Mouse (Mus musculus) kidney, embryonic 16.5 days (tissue): ENCODE data around the gene Cactin. TPM values are rescaled to one million over a fixed set of nuclear protein-coding genes. Genes with fewer than 3 reads are reported as not detected.

ENCODE experiments used
- ATAC-seq: fragments of 200-750 bp; cut with Nextera tagmentation; 2 replicates; pipeline ENCODE4 v1.8.0; 2017; ENCODE audit warnings: moderate TSS enrichment; ENCODE audit not compliant: low FRiP score, low TSS enrichment
- H3K27ac ChIP-seq: fragments of 300-500 bp; sonication (generic); 2 replicates; pipeline ENCODE4 v1.5.1; 2014; ENCODE audit warnings: low read length
- H3K27me3 ChIP-seq: fragments of 300-500 bp; sonication (generic); 2 replicates; pipeline ENCODE4 v1.6.1; 2014; ENCODE audit warnings: low read length, control low read depth, mixed read lengths; ENCODE audit not compliant: insufficient read depth
- H3K36me3 ChIP-seq: fragments of 300-500 bp; sonication (generic); 2 replicates; pipeline ENCODE4 v1.6.1; 2014; ENCODE audit warnings: low read length, control low read depth, mixed read lengths; ENCODE audit not compliant: insufficient read depth
- H3K4me1 ChIP-seq: fragments of 300-500 bp; sonication (generic); 2 replicates; pipeline ENCODE4 v1.6.1; 2014; ENCODE audit warnings: low read length, control low read depth, mixed read lengths; ENCODE audit not compliant: insufficient read depth
- H3K4me2 ChIP-seq: fragments of 300-500 bp; sonication (generic); replicated peaks from 2 replicates; pipeline ENCODE4 v1.6.1; 2014; ENCODE audit warnings: low read depth, low read length
- H3K4me3 ChIP-seq: fragments of 300-500 bp; sonication (generic); 2 replicates; pipeline ENCODE4 v1.5.1; 2014; ENCODE audit warnings: mild to moderate bottlenecking, low read length
- H3K9ac ChIP-seq: fragments of 300-500 bp; sonication (generic); replicated peaks from 2 replicates; pipeline ENCODE4 v1.6.1; 2014; ENCODE audit warnings: low read length
- H3K9me3 ChIP-seq: fragments of 300-500 bp; sonication (generic); 2 replicates; pipeline ENCODE4 v1.6.1; 2016; ENCODE audit warnings: low read length, control low read depth
- WGBS: fragments of 180-500 bp; shearing (Covaris S2); extraction: QIAGEN DNeasy Blood & Tissue Kit; methylation state at CpG from one replicate; pipeline ENCODE4 v1.1.7; 2014; 5-methylcytosine and 5-hydroxymethylcytosine counted together
- polyA plus RNA-seq: library from polyadenylated mRNA; unstranded; fragments of >200 nt; fragmentation: Nextera tagmentation; extraction: Ambion mirVana; gene quantifications from 2 replicates; pipeline ENCODE4 v1.2.1, GENCODE M21; 2015

Gene Cactin
- polyA plus RNA-seq = 42.3 and 43.2 TPM in 2 replicates

DNA sequence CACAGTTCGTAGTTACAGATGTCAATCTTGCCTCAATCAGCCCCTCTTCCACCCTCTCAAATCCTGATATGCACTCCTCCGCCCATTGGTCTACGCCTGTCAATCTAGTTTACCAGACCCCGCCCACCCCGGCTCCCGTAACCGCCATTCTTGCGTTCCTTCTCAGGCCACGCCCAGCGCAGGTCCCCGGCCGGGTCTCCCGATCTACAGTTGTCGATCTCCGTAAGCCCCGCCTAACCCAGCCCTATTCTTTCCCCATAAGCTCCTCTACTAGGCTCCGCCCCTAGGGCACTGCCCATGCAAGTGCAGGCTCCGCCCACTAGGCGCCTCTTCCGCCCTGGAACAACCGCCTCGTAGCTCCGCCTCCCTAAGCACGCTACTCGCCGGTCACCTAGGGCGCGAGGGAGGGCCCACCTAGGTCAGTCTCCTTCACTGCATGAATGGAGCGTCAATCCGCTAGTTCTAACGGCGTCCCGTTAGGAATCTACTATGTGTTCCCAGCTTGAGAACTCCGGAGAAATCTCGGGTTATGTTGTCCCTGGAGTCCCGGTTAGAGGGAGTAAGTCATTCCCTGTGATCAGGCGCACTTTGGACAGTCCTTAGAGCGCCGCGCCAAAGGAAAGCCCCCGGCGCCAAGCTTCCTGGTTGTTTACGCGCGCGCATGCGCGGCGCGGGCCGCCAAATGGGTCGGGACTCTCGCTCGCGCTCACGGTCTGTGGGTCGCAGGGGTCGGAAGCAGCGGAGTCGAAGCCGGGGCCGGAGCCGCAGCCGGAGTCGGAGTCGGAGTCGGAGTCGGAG is at the start of gene Cactin:
TSS of gene Cactin (plus strand) at position 554 of the 798 bp plus-strand sequence.
- Histone ChIP-seq H3K9me3 (no peaks in the 10 kb centered on the region), H3K36me3 (peaks cover 42% of the 10 kb centered on the region), H3K27me3 (no peaks in the 10 kb centered on the region), H3K4me3 (peak within 1 kb of the TSS; percentile 91), H3K9ac (peak within 1 kb of the TSS; percentile 87), H3K4me2 (peak within 1 kb of the TSS; percentile 74), H3K27ac (peak within 1 kb of the TSS; percentile 95), H3K4me1 (peaks cover 42% of the 10 kb centered on the region)
- WGBS = under 1% methylated on average over 68 of the region's 68 CpGs
- ATAC-seq = peak; percentile 91

DNA sequence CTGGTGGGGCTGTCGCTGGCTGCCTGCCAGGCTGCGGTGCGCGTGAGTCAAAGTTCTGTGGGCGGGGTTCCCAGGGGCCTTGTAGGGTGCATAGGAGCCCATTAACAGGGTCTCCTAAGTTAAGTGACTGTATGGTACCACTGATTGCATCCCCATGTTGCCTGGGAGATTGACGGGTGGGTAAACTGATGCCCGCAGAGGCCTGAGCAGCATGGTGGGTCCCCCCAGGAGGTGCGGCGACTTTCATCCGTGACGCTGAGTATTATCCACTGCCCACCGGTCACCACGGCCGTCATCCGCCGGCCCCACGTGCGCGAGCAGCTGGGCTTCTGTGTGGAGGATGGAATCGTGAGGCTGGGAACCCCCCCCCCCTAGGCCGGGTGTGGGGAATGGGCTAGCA is 48.5 kb upstream of the Cactin start:
- WGBS = 94% methylated on average over 21 of the region's 21 CpGs
- peaks cover 41% of the 10 kb centered on the region for H3K36me3 ChIP-seq
- no peak overlapping the region for H3K4me2 ChIP-seq
- no peaks in the 10 kb centered on the region for H3K27me3 ChIP-seq
- no peak for ATAC-seq
- no peak overlapping the region for H3K27ac ChIP-seq
- no peak overlapping the region for H3K9ac ChIP-seq
- no peaks in the 10 kb centered on the region for H3K9me3 ChIP-seq
- peaks cover 9% of the 10 kb centered on the region for H3K4me1 ChIP-seq
- H3K4me3 ChIP-seq = no peak overlapping the region

DNA sequence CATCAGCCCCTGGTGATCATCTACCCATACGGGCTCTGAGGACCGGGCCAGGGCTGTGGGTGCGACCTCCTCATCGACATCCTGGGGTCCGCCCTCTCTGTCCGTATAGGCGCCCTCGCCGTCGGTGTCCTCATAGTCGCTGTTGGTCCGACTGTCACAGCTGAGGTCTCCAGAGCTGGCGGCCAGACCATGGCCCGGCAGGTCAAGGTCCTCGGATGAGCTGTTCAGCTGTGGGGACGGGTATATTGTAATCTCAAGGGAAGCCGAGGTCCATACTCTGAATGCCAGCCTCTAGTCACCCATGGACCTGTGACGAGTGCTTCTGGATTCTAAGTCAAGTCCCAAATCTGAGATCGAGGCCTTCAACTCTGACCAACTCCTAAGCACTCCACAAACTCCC is 47.1 kb upstream of the Cactin start:
- Histone ChIP-seq H3K27me3 (no peaks in the 10 kb centered on the region), H3K36me3 (peaks cover 41% of the 10 kb centered on the region), H3K4me2 (no peak overlapping the region), H3K27ac (no peak overlapping the region), H3K4me3 (no peak overlapping the region), H3K9ac (no peak overlapping the region), H3K9me3 (no peaks in the 10 kb centered on the region), H3K4me1 (peaks cover 4% of the 10 kb centered on the region)
- ATAC-seq = no peak
- WGBS = 93% methylated on average over 19 of the region's 19 CpGs

DNA sequence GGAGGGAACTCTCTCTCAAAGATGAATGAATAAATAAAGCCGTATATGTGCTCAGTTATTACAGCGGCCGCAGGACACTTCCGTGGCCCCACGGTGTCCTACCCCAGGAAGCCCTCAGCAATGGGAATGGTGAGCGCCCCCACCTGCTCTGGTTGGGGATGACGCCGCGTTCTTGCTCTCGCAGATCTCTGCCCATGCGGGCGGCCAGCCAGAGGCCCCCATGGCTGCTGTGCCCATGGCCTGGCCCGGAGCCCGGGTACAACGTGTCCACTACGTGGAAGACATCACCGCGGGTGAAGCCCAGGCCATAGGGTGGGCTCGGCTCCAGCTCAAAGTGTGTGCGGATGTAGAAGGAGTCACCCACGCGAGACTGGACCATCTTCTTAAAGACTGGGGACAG is 43.2 kb upstream of the Cactin start:
- no peak overlapping the region for H3K9ac ChIP-seq
- WGBS = 81% methylated on average over 22 of the region's 22 CpGs
- peaks cover 6% of the 10 kb centered on the region; the same call in 1 of the 2 replicates for H3K4me1 ChIP-seq
- ATAC-seq = no peak
- H3K4me3 ChIP-seq = no peak overlapping the region
- no peak overlapping the region for H3K4me2 ChIP-seq
- H3K36me3 ChIP-seq = peaks cover 23% of the 10 kb centered on the region
- H3K9me3 ChIP-seq = no peaks in the 10 kb centered on the region
- H3K27me3 ChIP-seq = peaks cover 2% of the 10 kb centered on the region; the same call in 1 of the 2 replicates
- H3K27ac ChIP-seq = no peak overlapping the region

DNA sequence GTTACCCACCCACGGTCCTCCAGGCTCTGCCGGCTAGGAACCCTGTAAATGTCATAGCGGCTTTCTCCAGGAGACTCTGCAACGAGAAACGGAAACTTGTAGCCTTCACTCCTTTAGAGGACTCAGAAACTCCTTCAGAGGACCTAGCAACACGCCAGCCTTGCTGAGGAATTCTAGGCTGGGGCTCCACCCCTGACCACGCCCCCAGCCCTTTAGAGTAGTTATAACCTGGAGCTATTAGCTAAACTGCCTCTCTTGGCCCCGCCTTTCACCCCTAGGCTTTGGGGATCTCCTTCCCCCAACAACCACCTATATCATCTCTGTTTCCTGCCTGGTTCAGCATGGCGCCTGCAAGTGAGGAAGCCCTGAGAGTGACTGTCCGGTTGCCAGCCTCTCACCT is 41.4 kb upstream of the Cactin start:
- Histone ChIP-seq H3K4me2 (0 out of 2 replicates have a peak overlapping the region, but pooled peaks have one; percentile 5), H3K4me1 (peaks cover 13% of the 10 kb centered on the region; the same call in 1 of the 2 replicates), H3K27ac (no peak overlapping the region), H3K4me3 (peak overlapping the region; percentile 6; the same call in 1 of the 2 replicates), H3K9me3 (no peaks in the 10 kb centered on the region), H3K36me3 (0 out of 2 replicates have a peak, but pooled peaks cover 7% of the 10 kb centered on the region), H3K27me3 (peaks cover 18% of the 10 kb centered on the region), H3K9ac (no peak overlapping the region)
- ATAC-seq = no peak
- whole genome bisulfite sequencing = 32% methylated on average over 10 of the region's 10 CpGs

DNA sequence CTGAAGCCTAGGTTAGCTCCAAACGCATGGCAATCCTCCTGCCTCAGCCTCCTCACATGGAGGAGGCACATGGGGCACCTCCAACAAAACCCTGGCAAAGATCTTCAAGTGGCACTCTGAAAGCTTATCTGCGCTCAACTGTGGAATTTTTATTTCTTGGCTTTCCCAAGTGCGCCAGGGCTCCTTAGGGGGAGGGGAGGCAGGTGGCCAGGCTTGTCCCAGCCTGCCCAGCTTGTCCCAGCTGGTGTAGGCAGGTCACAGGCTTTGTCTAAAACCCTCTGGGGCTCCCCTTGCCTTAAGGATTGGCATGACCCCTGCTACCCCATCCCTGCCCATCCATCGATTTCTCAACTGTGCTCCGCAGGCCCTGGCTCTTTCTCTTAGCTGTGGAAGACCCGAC is 36.7 kb upstream of the Cactin start:
- ATAC-seq = no peak; the same call in 1 of the 2 replicates
- Histone ChIP-seq H3K4me3 (peak overlapping the region; percentile 61), H3K9me3 (no peaks in the 10 kb centered on the region), H3K36me3 (no peaks in the 10 kb centered on the region), H3K9ac (no peak overlapping the region), H3K4me1 (peaks cover 37% of the 10 kb centered on the region), H3K4me2 (peak overlapping the region; percentile 81), H3K27me3 (peaks cover 27% of the 10 kb centered on the region), H3K27ac (peak overlapping the region; percentile 71)
- 48% methylated on average over 6 of the region's 6 CpGs for WGBS

DNA sequence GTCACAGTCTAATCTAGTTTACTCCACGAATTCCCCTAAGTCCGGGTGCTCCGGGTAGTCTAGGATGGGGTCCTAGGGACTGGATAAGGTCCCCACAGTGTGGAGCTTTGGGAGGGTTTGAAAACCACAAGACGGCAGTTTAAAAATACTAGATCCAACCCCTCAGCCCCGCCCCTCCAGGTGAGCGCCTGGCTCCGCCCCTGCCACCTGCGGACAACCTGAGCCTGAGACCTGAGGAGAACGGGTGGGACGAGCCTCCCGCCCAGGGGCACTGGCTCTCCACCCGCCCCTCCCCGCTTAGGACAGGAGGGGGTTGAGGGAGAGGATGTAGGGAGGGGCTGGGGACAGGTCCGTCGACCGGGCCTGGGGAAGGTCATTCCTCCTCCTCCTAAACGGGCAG is 36.2 kb upstream of the Cactin start:
- H3K9me3 ChIP-seq = no peaks in the 10 kb centered on the region
- H3K27me3 ChIP-seq = peaks cover 28% of the 10 kb centered on the region
- H3K4me3 ChIP-seq = peak overlapping the region; percentile 61
- H3K36me3 ChIP-seq = no peaks in the 10 kb centered on the region
- 7% methylated on average over 17 of the region's 17 CpGs for WGBS
- H3K27ac ChIP-seq = peak overlapping the region; percentile 71
- ATAC-seq = peak; percentile 33; the same call in 1 of the 2 replicates
- H3K9ac ChIP-seq = peak overlapping the region; percentile 74
- H3K4me1 ChIP-seq = peaks cover 32% of the 10 kb centered on the region
- H3K4me2 ChIP-seq = peak overlapping the region; percentile 81

DNA sequence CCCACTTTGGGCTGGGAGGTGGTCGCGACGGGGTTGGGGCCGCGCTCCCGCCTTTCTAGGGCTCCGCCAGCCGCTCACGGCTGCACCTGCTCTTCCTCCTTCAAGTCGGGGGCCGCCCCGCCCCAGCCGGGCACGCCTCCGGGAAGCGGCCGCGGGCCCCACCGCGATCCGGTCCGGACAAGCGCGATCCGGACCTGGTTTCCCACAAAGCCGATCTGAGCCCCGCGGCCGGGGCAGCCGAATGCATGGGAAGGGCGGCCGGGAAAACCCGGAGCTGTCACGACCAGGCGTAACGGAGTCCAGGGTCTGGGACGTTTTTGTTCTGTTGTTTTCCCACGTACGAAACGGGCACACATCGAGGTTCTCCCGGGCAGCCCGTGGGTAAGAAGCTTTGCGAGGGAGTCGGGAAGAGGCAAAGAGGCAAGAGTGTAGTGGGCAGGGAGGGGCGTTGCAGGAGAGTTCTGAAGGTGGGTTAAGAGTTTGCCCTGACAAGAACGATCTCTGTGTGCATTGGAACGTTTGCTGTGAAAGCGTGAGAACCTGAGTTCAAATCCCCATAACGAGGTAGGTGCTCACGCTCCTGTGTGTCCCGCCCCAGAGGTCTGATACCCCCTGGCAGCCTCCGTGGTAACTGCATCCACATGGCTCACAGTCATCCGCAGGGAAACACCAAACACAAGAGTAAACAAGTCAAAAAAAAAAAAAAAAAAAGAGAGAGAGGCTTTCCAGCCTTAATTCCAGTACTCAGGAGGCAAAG is 35.0 kb upstream of the Cactin start:
- peaks cover 34% of the 10 kb centered on the region for H3K4me1 ChIP-seq

DNA sequence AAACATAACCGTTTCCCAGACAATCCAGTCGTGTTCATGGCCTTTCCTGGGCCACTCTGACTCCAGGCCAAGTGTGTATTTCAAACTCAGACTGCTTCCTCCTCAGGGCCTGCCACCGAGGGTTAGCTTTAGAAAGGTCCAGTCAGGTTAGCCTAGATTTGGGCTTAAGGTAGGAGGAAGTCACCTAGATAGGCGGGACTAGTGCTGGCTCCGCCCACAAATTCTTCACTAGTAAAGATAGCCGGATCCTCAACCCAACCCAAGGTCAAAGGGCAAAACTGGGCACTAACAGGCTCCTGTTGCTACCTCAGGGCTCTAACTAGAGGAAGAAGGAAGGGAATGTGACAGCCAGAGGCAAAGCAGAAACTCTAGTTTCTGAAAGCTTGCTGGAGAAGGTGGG is 34.3 kb upstream of the Cactin start:
- peak overlapping the region; percentile 8; the same call in 1 of the 2 replicates for H3K27ac ChIP-seq
- no peaks in the 10 kb centered on the region for H3K36me3 ChIP-seq
- H3K27me3 ChIP-seq = peaks cover 44% of the 10 kb centered on the region
- H3K9me3 ChIP-seq = no peaks in the 10 kb centered on the region
- 34% methylated on average over 6 of the region's 6 CpGs for WGBS
- H3K4me3 ChIP-seq = no peak overlapping the region
- ATAC-seq = no peak
- H3K4me2 ChIP-seq = peak overlapping the region; percentile 81
- peaks cover 34% of the 10 kb centered on the region for H3K4me1 ChIP-seq
- H3K9ac ChIP-seq = no peak overlapping the region; the same call in 1 of the 2 replicates

More for the DNA sequence above, 35.0 kb upstream of the Cactin start:
- ATAC-seq = peak; percentile 64
- H3K4me3 ChIP-seq = peak overlapping the region; percentile 61
- H3K9ac ChIP-seq = peak overlapping the region; percentile 74
- peaks cover 37% of the 10 kb centered on the region for H3K27me3 ChIP-seq
- H3K27ac ChIP-seq = peak overlapping the region; percentile 40; the same call in 1 of the 2 replicates
- WGBS = 3% methylated on average over 54 of the region's 54 CpGs
- H3K9me3 ChIP-seq = no peaks in the 10 kb centered on the region
- H3K36me3 ChIP-seq = no peaks in the 10 kb centered on the region
- H3K4me2 ChIP-seq = peak overlapping the region; percentile 81
